Mouse (Mus musculus): ENCODE measurements around the gene Cacna1a. TPM values are rescaled to one million over a fixed set of nuclear protein-coding genes. Genes with fewer than 3 reads are reported as not detected.

Cacna1a gene
- total and polyA plus RNA-seq, 3 experiments = 3.2 to 5.1 TPM; not detected in 1

- Histone ChIP-seq H3K27me3 (ENCODE audit: control insufficient read depth in 1 of 2, insufficient read depth in 2 of 2, low read length in 2 of 2) (0 out of 4 replicates have a peak, but pooled peaks cover 0 to 3% of the 10 kb centered on the region in 2 experiments), H3K79me2 (ENCODE audit: control insufficient read depth, insufficient read depth, low read length, poor library complexity) (no peaks in the 10 kb centered on the region)
These were observed 36.2 kb downstream of the Cacna1a start for GRCm38 (mm10) chr8:84424426-84424825.

GRCm38 (mm10) chr8:84426087-84426486 lies 37.8 kb downstream of the Cacna1a start:
- no peak for DNase-seq (ENCODE audit: low read depth, low spot score)
- Histone ChIP-seq H3K79me2 (ENCODE audit: control insufficient read depth, insufficient read depth, low read length, poor library complexity) (no peaks in the 10 kb centered on the region), H3K36me3 (ENCODE audit: control insufficient read depth in 1 of 2, insufficient read depth in 2 of 2, low read length in 2 of 2) (no peaks in the 10 kb centered on the region), H3K9me3 (replicated peaks; ENCODE audit: insufficient read depth, low read length) (no peaks in the 10 kb centered on the region), H3K27ac (ENCODE audit: control insufficient read depth, low read depth, low read length) (no peak overlapping the region), H3K27me3 (ENCODE audit: control insufficient read depth in 1 of 2, insufficient read depth in 2 of 2, low read length in 2 of 2) (0 out of 4 replicates have a peak, but pooled peaks cover 0 to 2% of the 10 kb centered on the region in 2 experiments), H3K9ac (ENCODE audit: control insufficient read depth, low read depth, low read length, poor library complexity, severe bottlenecking) (no peak overlapping the region), H3K4me1 (ENCODE audit: control insufficient read depth in 1 of 2, insufficient read depth in 2 of 2, low read length in 2 of 2) (no peaks in the 10 kb centered on the region), H3K4me3 (ENCODE audit: control insufficient read depth in 1 of 2, insufficient read depth in 1 of 2, low read depth in 2 of 2, low read length in 2 of 2) (no peak overlapping the region)
- TF ChIP-seq MEF2A (IDR thresholded peaks at IDR 0.05; ENCODE audit: extremely low read depth, insufficient replicate concordance, low read depth, low read length, poor library complexity, severe bottlenecking) (no peak), UBTF (IDR thresholded peaks at IDR 0.05; ENCODE audit: borderline replicate concordance, insufficient read depth, low read depth, low read length) (no peak), CHD2 (IDR thresholded peaks at IDR 0.05; ENCODE audit: low read length) (no peak), ZC3H11A (IDR thresholded peaks at IDR 0.05; ENCODE audit: low read depth, low read length) (no peak), ETS1 (IDR thresholded peaks at IDR 0.05; ENCODE audit: low read depth, low read length) (no peak), USF2 (IDR thresholded peaks at IDR 0.05; ENCODE audit: borderline replicate concordance in 1 of 2, insufficient read depth in 1 of 2, low read depth in 1 of 2, low read length in 2 of 2) (no peak), RCOR1 (IDR thresholded peaks at IDR 0.05; ENCODE audit: low read depth, low read length) (no peak), MAZ (IDR thresholded peaks at IDR 0.05; ENCODE audit: low read depth, low read length) (no peak), SIN3A (IDR thresholded peaks at IDR 0.05; ENCODE audit: low read length) (no peak), EP300 (IDR thresholded peaks at IDR 0.05; ENCODE audit: low read depth in 1 of 2, low read length in 2 of 2) (no peak), USF1 (IDR thresholded peaks at IDR 0.05; ENCODE audit: low read depth, low read length) (no peak), ZKSCAN1 (IDR thresholded peaks at IDR 0.05; ENCODE audit: low read depth, low read length) (no peak), TAL1 (IDR thresholded peaks at IDR 0.05; ENCODE audit: low read length) (no peak), POLR2AphosphoS2 (IDR thresholded peaks at IDR 0.05; ENCODE audit: low read length) (no peak), E2F4 (IDR thresholded peaks at IDR 0.05; ENCODE audit: borderline replicate concordance, low read depth, low read length) (no peak), POLR2A (IDR thresholded peaks at IDR 0.05; ENCODE audit: control insufficient read depth in 1 of 2, insufficient read depth in 1 of 2, low read depth in 1 of 2, low read length in 2 of 2, poor library complexity in 1 of 2) (no peak), GABPA (IDR thresholded peaks at IDR 0.05; ENCODE audit: low read depth, low read length) (no peak)

More at GRCm38 (mm10) chr8:84424426-84424825, 36.2 kb downstream of the Cacna1a start:
- no peaks in the 10 kb centered on the region for H3K9me3 ChIP-seq (replicated peaks; ENCODE audit: insufficient read depth, low read length)
- H3K36me3 ChIP-seq (ENCODE audit: control insufficient read depth in 1 of 2, insufficient read depth in 2 of 2, low read length in 2 of 2) = no peaks in the 10 kb centered on the region
- H3K27ac ChIP-seq (ENCODE audit: control insufficient read depth, low read depth, low read length) = no peak overlapping the region
- H3K4me3 ChIP-seq (ENCODE audit: control insufficient read depth in 1 of 2, insufficient read depth in 1 of 2, low read depth in 2 of 2, low read length in 2 of 2) = no peak overlapping the region
- DNase-seq (ENCODE audit: low read depth, low spot score) = no peak
- H3K4me1 ChIP-seq (ENCODE audit: control insufficient read depth in 1 of 2, insufficient read depth in 2 of 2, low read length in 2 of 2) = no peaks in the 10 kb centered on the region
- TF ChIP-seq UBTF (IDR thresholded peaks at IDR 0.05; ENCODE audit: borderline replicate concordance, insufficient read depth, low read depth, low read length) (no peak), ZMIZ1 (IDR thresholded peaks at IDR 0.05; ENCODE audit: low read depth, low read length) (no peak), MXI1 (IDR thresholded peaks at IDR 0.05; ENCODE audit: low read depth, low read length) (no peak), GABPA (IDR thresholded peaks at IDR 0.05; ENCODE audit: low read depth, low read length) (no peak), CHD1 (IDR thresholded peaks at IDR 0.05; ENCODE audit: low read depth, low read length) (no peak), NELFE (IDR thresholded peaks at IDR 0.05; ENCODE audit: low read depth, low read length) (no peak), MYB (IDR thresholded peaks at IDR 0.05; ENCODE audit: low read depth, low read length) (no peak), BHLHE40 (IDR thresholded peaks at IDR 0.05; ENCODE audit: borderline replicate concordance, low read depth, low read length) (no peak)
- no peak overlapping the region for H3K9ac ChIP-seq (ENCODE audit: control insufficient read depth, low read depth, low read length, poor library complexity, severe bottlenecking)

Data from MEL (cell line).